Mouse (Mus musculus): ENCODE data around the gene Cryl1.

Gene Cryl1

GRCm38 (mm10) chr14:57398065-57398757 is at the start of gene Cryl1:
Cryl1 (minus strand) TSS chr14:57398529.
- Histone ChIP-seq H3K36me3 (ENCODE audit: control insufficient read depth, insufficient read depth, low read length, poor library complexity, severe bottlenecking) (no peaks in the 10 kb centered on the region), H3K27me3 (ENCODE audit: control insufficient read depth, insufficient read depth, low read length, poor library complexity, severe bottlenecking) (no peaks in the 10 kb centered on the region)
- peak; percentile 94 for DNase-seq (ENCODE audit: low read depth, low spot score)

DNA sequence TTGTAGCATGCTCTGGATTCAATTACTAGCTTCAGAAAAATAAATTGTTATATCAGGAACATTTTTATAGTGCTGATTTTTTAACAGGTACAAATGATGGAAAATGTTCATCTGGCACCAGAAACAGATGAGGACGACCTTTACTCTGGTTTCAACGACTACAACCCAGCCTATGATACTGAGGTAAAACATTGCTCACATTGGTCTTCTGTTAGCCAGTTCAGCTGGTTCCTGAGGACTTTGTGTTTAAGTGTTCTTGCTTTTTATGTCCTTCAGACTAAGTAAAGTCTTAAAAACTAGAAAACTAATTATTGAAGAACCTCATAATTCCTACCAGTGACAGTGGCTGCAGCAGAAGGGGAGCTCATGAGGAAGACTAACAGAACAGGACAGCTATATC is 32.1 kb upstream of the Cryl1 start:
- H3K27me3 ChIP-seq (ENCODE audit: control insufficient read depth, insufficient read depth, low read length, poor library complexity, severe bottlenecking): no peaks in the 10 kb centered on the region
- DNase-seq (ENCODE audit: low read depth, low spot score): no peak
- H3K36me3 ChIP-seq (ENCODE audit: control insufficient read depth, insufficient read depth, low read length, poor library complexity, severe bottlenecking): no peaks in the 10 kb centered on the region

DNA sequence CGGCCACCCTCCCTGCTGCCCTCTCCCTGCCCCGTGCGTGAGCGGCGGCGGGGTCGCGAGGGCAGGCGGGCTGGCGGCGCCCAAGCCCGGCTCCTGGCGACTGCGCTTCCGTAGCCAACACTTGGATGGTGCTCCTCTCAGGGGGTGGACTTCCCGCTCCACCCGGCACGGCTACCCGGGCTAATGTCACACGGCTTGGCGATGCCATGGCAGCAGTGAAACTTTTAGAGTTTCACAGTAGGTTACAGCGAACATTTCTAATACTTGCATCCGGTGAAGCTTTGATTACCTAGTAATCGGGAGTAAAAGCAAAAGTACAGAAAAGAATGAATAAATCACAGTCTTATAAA is 25.9 kb upstream of the Cryl1 start:
- DNase-seq (ENCODE audit: low read depth, low spot score): no peak
- H3K36me3 ChIP-seq (ENCODE audit: control insufficient read depth, insufficient read depth, low read length, poor library complexity, severe bottlenecking): no peaks in the 10 kb centered on the region
- H3K27me3 ChIP-seq (ENCODE audit: control insufficient read depth, insufficient read depth, low read length, poor library complexity, severe bottlenecking): no peaks in the 10 kb centered on the region

- H3K27me3 ChIP-seq (ENCODE audit: control insufficient read depth, insufficient read depth, low read length, poor library complexity, severe bottlenecking): no peaks in the 10 kb centered on the region
- H3K36me3 ChIP-seq (ENCODE audit: control insufficient read depth, insufficient read depth, low read length, poor library complexity, severe bottlenecking): no peaks in the 10 kb centered on the region
- peak; percentile 87 for DNase-seq (ENCODE audit: low read depth, low spot score)
Observed at GRCm38 (mm10) chr14:57423432-57424211, 25.3 kb upstream of the Cryl1 start, which contains the start of gene Ift88. Ift88 (plus strand) TSS chr14:57424062.

DNA sequence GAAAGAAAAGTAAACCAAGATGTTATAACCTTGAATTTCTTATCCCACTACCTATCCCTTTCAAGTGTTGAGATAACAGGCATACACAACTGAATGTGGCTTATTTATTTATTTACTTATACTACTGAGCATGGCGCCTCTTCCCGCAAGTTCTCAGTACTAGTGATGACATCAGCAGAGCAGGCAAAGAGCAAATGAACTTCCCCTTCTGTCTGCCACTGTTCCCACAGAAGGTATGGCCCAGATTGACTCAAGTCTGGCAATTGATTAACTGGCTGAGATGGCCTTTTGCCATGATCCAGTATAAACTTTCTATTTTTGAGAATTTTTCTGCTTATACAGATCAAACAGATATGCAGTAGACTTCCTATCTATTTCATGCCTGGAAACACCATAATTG is 18.9 kb upstream of the Cryl1 start:
- no peak for DNase-seq (ENCODE audit: low read depth, low spot score)
- Histone ChIP-seq H3K36me3 (ENCODE audit: control insufficient read depth, insufficient read depth, low read length, poor library complexity, severe bottlenecking) (no peaks in the 10 kb centered on the region), H3K27me3 (ENCODE audit: control insufficient read depth, insufficient read depth, low read length, poor library complexity, severe bottlenecking) (no peaks in the 10 kb centered on the region)

- DNase-seq (ENCODE audit: low read depth, low spot score): no peak
- Histone ChIP-seq H3K36me3 (ENCODE audit: control insufficient read depth, insufficient read depth, low read length, poor library complexity, severe bottlenecking) (no peaks in the 10 kb centered on the region), H3K27me3 (ENCODE audit: control insufficient read depth, insufficient read depth, low read length, poor library complexity, severe bottlenecking) (no peaks in the 10 kb centered on the region)
Observed at GRCm38 (mm10) chr14:57412166-57412565, 13.8 kb upstream of the Cryl1 start.

GRCm38 (mm10) chr14:57409106-57409505 is 10.8 kb upstream of the Cryl1 start:
- no peaks in the 10 kb centered on the region for H3K27me3 ChIP-seq (ENCODE audit: control insufficient read depth, insufficient read depth, low read length, poor library complexity, severe bottlenecking)
- H3K36me3 ChIP-seq (ENCODE audit: control insufficient read depth, insufficient read depth, low read length, poor library complexity, severe bottlenecking): no peaks in the 10 kb centered on the region
- peak; percentile 44 for DNase-seq (ENCODE audit: low read depth, low spot score)

DNA sequence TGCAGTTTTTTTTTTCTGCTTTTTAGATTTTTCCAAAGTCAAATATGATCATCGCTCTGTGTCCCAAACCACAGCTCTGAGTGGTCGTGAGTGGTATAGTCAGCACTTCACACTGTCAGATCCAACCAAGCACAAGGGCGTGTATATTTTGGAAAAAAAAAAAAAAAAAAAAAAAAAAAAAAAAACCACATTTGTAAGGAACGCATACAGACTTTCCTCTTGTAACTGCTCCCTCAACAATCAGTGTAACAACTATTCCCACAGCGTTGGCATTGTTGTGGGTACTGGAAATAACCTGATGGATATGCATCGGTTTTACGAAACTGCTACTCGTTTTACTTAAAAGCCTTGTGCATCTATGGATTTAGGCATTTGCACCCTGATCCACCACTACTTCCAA is 9.8 kb upstream of the Cryl1 start:
- Histone ChIP-seq H3K27me3 (ENCODE audit: control insufficient read depth, insufficient read depth, low read length, poor library complexity, severe bottlenecking) (no peaks in the 10 kb centered on the region), H3K36me3 (ENCODE audit: control insufficient read depth, insufficient read depth, low read length, poor library complexity, severe bottlenecking) (no peaks in the 10 kb centered on the region)
- DNase-seq (ENCODE audit: low read depth, low spot score): no peak

GRCm38 (mm10) chr14:57407039-57407987 is 9.0 kb upstream of the Cryl1 start:
- DNase-seq (ENCODE audit: low read depth, low spot score): peak; percentile 58
- Histone ChIP-seq H3K27me3 (ENCODE audit: control insufficient read depth, insufficient read depth, low read length, poor library complexity, severe bottlenecking) (no peaks in the 10 kb centered on the region), H3K36me3 (ENCODE audit: control insufficient read depth, insufficient read depth, low read length, poor library complexity, severe bottlenecking) (no peaks in the 10 kb centered on the region)

DNA sequence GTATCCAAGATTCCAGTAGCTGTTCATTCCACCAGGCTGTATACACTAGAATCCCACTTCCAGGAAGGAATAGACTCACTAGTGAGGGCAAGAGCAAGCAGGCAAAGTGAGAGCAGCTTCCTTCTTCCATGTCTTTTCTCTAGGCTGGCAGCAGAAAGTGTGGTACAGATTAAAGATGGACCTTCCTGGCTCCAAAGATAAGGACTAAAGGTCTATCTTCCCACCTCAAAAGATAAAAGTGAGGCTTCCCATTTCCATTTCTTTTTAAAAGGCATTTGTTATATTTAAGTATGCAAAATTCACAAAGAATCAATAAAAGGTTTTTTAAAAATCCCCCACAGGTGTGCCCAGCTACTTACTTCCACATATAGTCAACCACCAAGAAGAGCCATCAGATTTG is 4.5 kb upstream of the Cryl1 start:
- DNase-seq (ENCODE audit: low read depth, low spot score): no peak
- no peaks in the 10 kb centered on the region for H3K27me3 ChIP-seq (ENCODE audit: control insufficient read depth, insufficient read depth, low read length, poor library complexity, severe bottlenecking)

GRCm38 (mm10) chr14:57398813-57399427 is 591 bp upstream of the Cryl1 start:
- Histone ChIP-seq H3K36me3 (ENCODE audit: control insufficient read depth, insufficient read depth, low read length, poor library complexity, severe bottlenecking) (no peaks in the 10 kb centered on the region), H3K27me3 (ENCODE audit: control insufficient read depth, insufficient read depth, low read length, poor library complexity, severe bottlenecking) (no peaks in the 10 kb centered on the region)
- DNase-seq (ENCODE audit: low read depth, low spot score): peak; percentile 50

More for the DNA sequence above, 4.5 kb upstream of the Cryl1 start:
- no peaks in the 10 kb centered on the region for H3K36me3 ChIP-seq (ENCODE audit: control insufficient read depth, insufficient read depth, low read length, poor library complexity, severe bottlenecking)

- no peak for DNase-seq (ENCODE audit: low read depth, low spot score)
- H3K27me3 ChIP-seq (ENCODE audit: control insufficient read depth, insufficient read depth, low read length, poor library complexity, severe bottlenecking): no peaks in the 10 kb centered on the region
- H3K36me3 ChIP-seq (ENCODE audit: control insufficient read depth, insufficient read depth, low read length, poor library complexity, severe bottlenecking): no peaks in the 10 kb centered on the region
Observed at GRCm38 (mm10) chr14:57397221-57397620, 1.1 kb downstream of the Cryl1 start.

- H3K27me3 ChIP-seq (ENCODE audit: control insufficient read depth, insufficient read depth, low read length, poor library complexity, severe bottlenecking): no peaks in the 10 kb centered on the region
- H3K36me3 ChIP-seq (ENCODE audit: control insufficient read depth, insufficient read depth, low read length, poor library complexity, severe bottlenecking): no peaks in the 10 kb centered on the region
- DNase-seq (ENCODE audit: low read depth, low spot score): no peak
Observed at GRCm38 (mm10) chr14:57395470-57395869, 2.9 kb downstream of the Cryl1 start.

DNA sequence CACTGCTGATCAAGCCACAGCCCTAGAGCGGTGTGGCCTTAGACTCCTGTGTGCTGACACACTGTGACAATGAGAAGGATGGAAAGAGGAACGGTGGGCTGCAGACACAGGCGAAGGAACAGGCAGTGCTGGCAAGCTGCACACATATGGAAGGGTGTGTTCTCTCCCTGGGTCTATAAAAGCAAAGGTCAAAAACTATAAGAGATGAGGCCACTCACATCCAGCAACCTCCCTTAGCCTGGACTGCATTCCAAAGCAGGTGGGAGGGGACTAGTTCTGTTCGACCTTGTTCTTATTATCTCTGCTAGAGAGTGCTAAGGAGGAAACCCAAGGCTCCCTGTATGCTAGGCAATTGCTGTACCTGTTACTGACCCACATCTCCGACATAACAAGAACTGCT is 6.1 kb downstream of the Cryl1 start:
- no peaks in the 10 kb centered on the region for H3K27me3 ChIP-seq (ENCODE audit: control insufficient read depth, insufficient read depth, low read length, poor library complexity, severe bottlenecking)
- H3K36me3 ChIP-seq (ENCODE audit: control insufficient read depth, insufficient read depth, low read length, poor library complexity, severe bottlenecking): no peaks in the 10 kb centered on the region
- no peak for DNase-seq (ENCODE audit: low read depth, low spot score)
